Mouse (Mus musculus) MEL (cell line): Measurements from ENCODE around the gene Blcap. TPM values are rescaled to one million over a fixed set of nuclear protein-coding genes. Genes with fewer than 3 reads are reported as not detected.
A peak's percentile ranks its signal among the peaks of the same experiment; 100 is the strongest.

ENCODE experiments used
- DNase-seq: peaks from one replicate; pipeline ENCODE4 v3.0.0; 2011; ENCODE audit warnings: low read depth, low spot score
- H3K27ac ChIP-seq: 2 replicates; pipeline ENCODE4 v1.5.1; 2012; ENCODE audit warnings: low read depth, mild to moderate bottlenecking, control low read depth, low read length, moderate library complexity; ENCODE audit not compliant: control insufficient read depth
- H3K27me3 ChIP-seq, 2 experiments: fragments of 150-350 bp in 1 of 2; sonication (generic) in 1 of 2; 2 replicates each; pipeline ENCODE4 v1.6.1; 2012; ENCODE audit warnings: low read length in 2 of 2, mild to moderate bottlenecking in 2 of 2, improper control_type of control experiment in 1 of 2, moderate library complexity in 1 of 2; ENCODE audit not compliant: insufficient read depth in 2 of 2, control insufficient read depth in 1 of 2
- H3K36me3 ChIP-seq, 2 experiments: 2 replicates each; pipeline ENCODE4 v1.6.1; 2012 to 2014; ENCODE audit warnings: low read length in 2 of 2, improper control_type of control experiment in 1 of 2, inconsistent platforms in 1 of 2, mild to moderate bottlenecking in 1 of 2; ENCODE audit not compliant: insufficient read depth in 2 of 2, control insufficient read depth in 1 of 2
- H3K4me1 ChIP-seq, 2 experiments: fragments of 150-350 bp in 1 of 2; sonication (generic) in 1 of 2; 2 replicates each; pipeline ENCODE4 v1.6.1; 2012; ENCODE audit warnings: low read length in 2 of 2, improper control_type of control experiment in 1 of 2, mild to moderate bottlenecking in 1 of 2; ENCODE audit not compliant: insufficient read depth in 2 of 2, control insufficient read depth in 1 of 2
- H3K4me3 ChIP-seq, 2 experiments: fragments of 150-350 bp in 1 of 2; sonication (generic) in 1 of 2; 2 replicates each; pipeline ENCODE4 v1.5.1; 2012; ENCODE audit warnings: low read depth in 2 of 2, low read length in 2 of 2, mild to moderate bottlenecking in 2 of 2, moderate library complexity in 2 of 2, control low read depth in 1 of 2, improper control_type of control experiment in 1 of 2; ENCODE audit not compliant: control insufficient read depth in 1 of 2, insufficient read depth in 1 of 2
- H3K79me2 ChIP-seq: 2 replicates; pipeline ENCODE4 v1.6.1; 2012; ENCODE audit warnings: mild to moderate bottlenecking, low read length, moderate library complexity; ENCODE audit not compliant: control insufficient read depth, poor library complexity, insufficient read depth
- H3K9ac ChIP-seq: 2 replicates; pipeline ENCODE4 v1.6.1; 2012; ENCODE audit warnings: low read depth, mild to moderate bottlenecking, control low read depth, low read length, moderate library complexity; ENCODE audit not compliant: control insufficient read depth, poor library complexity, severe bottlenecking
- H3K9me3 ChIP-seq: fragments of 150-350 bp; sonication (generic); replicated peaks from 2 replicates; pipeline ENCODE4 v1.6.1; 2012; ENCODE audit warnings: mild to moderate bottlenecking, low read length, improper control_type of control experiment, moderate library complexity; ENCODE audit not compliant: insufficient read depth
- BHLHE40 ChIP-seq: IDR thresholded peaks from 2 replicates; pipeline ENCODE4 v1.6.1; 2012; ENCODE audit warnings: low read depth, mild to moderate bottlenecking, inconsistent platforms, low read length, improper control_type of control experiment, borderline replicate concordance
- CHD1 ChIP-seq: IDR thresholded peaks from 2 replicates; pipeline ENCODE4 v1.6.1; 2012; ENCODE audit warnings: low read depth, mild to moderate bottlenecking, inconsistent platforms, low read length, improper control_type of control experiment
- ELF1 ChIP-seq: IDR thresholded peaks from 2 replicates; pipeline ENCODE4 v1.6.1; 2014; ENCODE audit warnings: low read depth, mild to moderate bottlenecking, inconsistent platforms, low read length, improper control_type of control experiment, moderate library complexity
- EP300 ChIP-seq, 2 experiments: IDR thresholded peaks; 2 replicates each; pipeline ENCODE4 v1.6.1; 2011; ENCODE audit warnings: improper control_type of control experiment in 2 of 2, low read length in 2 of 2, low read depth in 1 of 2, mild to moderate bottlenecking in 1 of 2
- ETS1 ChIP-seq: IDR thresholded peaks from 2 replicates; pipeline ENCODE4 v1.6.1; 2012; ENCODE audit warnings: low read depth, mild to moderate bottlenecking, inconsistent platforms, low read length, improper control_type of control experiment, moderate library complexity
- GABPA ChIP-seq: IDR thresholded peaks from 2 replicates; pipeline ENCODE4 v1.6.1; 2012; ENCODE audit warnings: low read depth, mild to moderate bottlenecking, inconsistent platforms, low read length, improper control_type of control experiment, moderate library complexity
- HCFC1 ChIP-seq: IDR thresholded peaks from 2 replicates; pipeline ENCODE4 v1.6.1; 2012; ENCODE audit warnings: low read depth, mild to moderate bottlenecking, inconsistent platforms, low read length, improper control_type of control experiment, moderate library complexity
- JUND ChIP-seq: IDR thresholded peaks from 2 replicates; pipeline ENCODE4 v1.6.1; 2011; ENCODE audit warnings: low read depth, mild to moderate bottlenecking, improper control_type of control experiment, low read length
- KAT2A ChIP-seq: conservative IDR thresholded peaks from 2 replicates; pipeline ENCODE4 v1.6.1; 2012; ENCODE audit warnings: low read depth, low read length, improper control_type of control experiment, inconsistent platforms
- MAZ ChIP-seq: IDR thresholded peaks from 2 replicates; pipeline ENCODE4 v1.6.1; 2012; ENCODE audit warnings: low read depth, mild to moderate bottlenecking, inconsistent platforms, low read length, improper control_type of control experiment
- MEF2A ChIP-seq: IDR thresholded peaks from 2 replicates; pipeline ENCODE4 v1.6.1; 2014; ENCODE audit warnings: low read depth, mild to moderate bottlenecking, inconsistent platforms, low read length, improper control_type of control experiment; ENCODE audit not compliant: poor library complexity, insufficient replicate concordance, severe bottlenecking; ENCODE audit errors: extremely low read depth
- MYB ChIP-seq: IDR thresholded peaks from 2 replicates; pipeline ENCODE4 v1.6.1; 2011; ENCODE audit warnings: mild to moderate bottlenecking, low read depth, low read length, improper control_type of control experiment
- NELFE ChIP-seq: IDR thresholded peaks from 2 replicates; pipeline ENCODE4 v1.6.1; 2011; ENCODE audit warnings: low read depth, low read length, improper control_type of control experiment
- NRF1 ChIP-seq: IDR thresholded peaks from 2 replicates; pipeline ENCODE4 v1.6.1; 2014; ENCODE audit warnings: low read depth, mild to moderate bottlenecking, inconsistent platforms, low read length, improper control_type of control experiment, moderate library complexity; ENCODE audit not compliant: poor library complexity, insufficient read depth, severe bottlenecking
- POLR2A ChIP-seq, 2 experiments: IDR thresholded peaks; 2 replicates each; pipeline ENCODE4 v1.6.1; 2011 to 2012; ENCODE audit warnings: low read length in 2 of 2, mild to moderate bottlenecking in 2 of 2, control low read depth in 1 of 2, improper control_type of control experiment in 1 of 2, low read depth in 1 of 2, moderate library complexity in 1 of 2; ENCODE audit not compliant: control insufficient read depth in 1 of 2, insufficient read depth in 1 of 2, poor library complexity in 1 of 2
- POLR2AphosphoS2 ChIP-seq: IDR thresholded peaks from 2 replicates; pipeline ENCODE4 v1.6.1; 2011; ENCODE audit warnings: low read length, improper control_type of control experiment
- POLR2AphosphoS5 ChIP-seq: IDR thresholded peaks from 2 replicates; pipeline ENCODE4 v1.6.1; 2012; ENCODE audit warnings: low read depth, borderline replicate concordance, mild to moderate bottlenecking, inconsistent platforms, low read length, moderate library complexity, mixed read lengths
- RCOR1 ChIP-seq: IDR thresholded peaks from 2 replicates; pipeline ENCODE4 v1.6.1; 2012; ENCODE audit warnings: low read depth, mild to moderate bottlenecking, inconsistent platforms, low read length, improper control_type of control experiment
- SMC3 ChIP-seq: IDR thresholded peaks from 2 replicates; pipeline ENCODE4 v1.6.1; 2011; ENCODE audit warnings: low read depth, low read length, improper control_type of control experiment
- TAL1 ChIP-seq: IDR thresholded peaks from 2 replicates; pipeline ENCODE4 v1.6.1; 2012; ENCODE audit warnings: mild to moderate bottlenecking, inconsistent platforms, low read length, moderate library complexity, mixed read lengths
- TBP ChIP-seq: IDR thresholded peaks from 2 replicates; pipeline ENCODE4 v1.8.0; 2011; ENCODE audit warnings: low read depth, low read length, improper control_type of control experiment
- TCF12 ChIP-seq: IDR thresholded peaks from 2 replicates; pipeline ENCODE4 v1.6.1; 2014; ENCODE audit warnings: low read depth, mild to moderate bottlenecking, inconsistent platforms, low read length, improper control_type of control experiment, moderate library complexity
- UBTF ChIP-seq: IDR thresholded peaks from 2 replicates; pipeline ENCODE4 v1.6.1; 2012; ENCODE audit warnings: low read depth, mild to moderate bottlenecking, inconsistent platforms, low read length, improper control_type of control experiment, moderate library complexity, borderline replicate concordance; ENCODE audit not compliant: insufficient read depth
- USF1 ChIP-seq: IDR thresholded peaks from 2 replicates; pipeline ENCODE4 v1.6.1; 2014; ENCODE audit warnings: low read depth, mild to moderate bottlenecking, inconsistent platforms, low read length, improper control_type of control experiment, moderate library complexity
- USF2 ChIP-seq, 2 experiments: IDR thresholded peaks; 2 replicates each; pipeline ENCODE4 v1.6.1; 2011 to 2012; ENCODE audit warnings: improper control_type of control experiment in 2 of 2, low read length in 2 of 2, borderline replicate concordance in 1 of 2, inconsistent platforms in 1 of 2, low read depth in 1 of 2, mild to moderate bottlenecking in 1 of 2; ENCODE audit not compliant: insufficient read depth in 1 of 2
- ZC3H11A ChIP-seq: IDR thresholded peaks from 2 replicates; pipeline ENCODE4 v1.6.1; 2012; ENCODE audit warnings: low read depth, mild to moderate bottlenecking, inconsistent platforms, low read length, improper control_type of control experiment
- ZKSCAN1 ChIP-seq: IDR thresholded peaks from 2 replicates; pipeline ENCODE4 v1.6.1; 2012; ENCODE audit warnings: low read depth, mild to moderate bottlenecking, inconsistent platforms, low read length, improper control_type of control experiment, moderate library complexity
- ZMIZ1 ChIP-seq: IDR thresholded peaks from 2 replicates; pipeline ENCODE4 v1.6.1; 2012; ENCODE audit warnings: low read depth, mild to moderate bottlenecking, inconsistent platforms, low read length, improper control_type of control experiment, moderate library complexity
- ZNF384 ChIP-seq: IDR thresholded peaks from 2 replicates; pipeline ENCODE4 v1.6.1; 2012; ENCODE audit warnings: low read depth, mild to moderate bottlenecking, inconsistent platforms, low read length, improper control_type of control experiment
- polyA plus RNA-seq, 2 experiments: library from polyadenylated mRNA; stranded (reverse) in 1 of 2; unstranded in 1 of 2; fragments of >175 nt in 1 of 2; fragments of >200 nt in 1 of 2; gene quantifications; 2 replicates each; pipeline versions ENCODE4 v1.2.1 to v1.2.4; 2012; ENCODE audit warnings: low replicate concordance in 2 of 2, low read depth in 1 of 2; ENCODE audit not compliant: insufficient read length in 2 of 2, insufficient read depth in 1 of 2, missing spikeins in 1 of 2
- total RNA-seq: library from RNA; depleted of rRNA; stranded (reverse); fragments of 300-350 nt; gene quantifications from 2 replicates; pipeline ENCODE4 v1.2.3, GENCODE M21; 2012

The Blcap gene
- total and polyA plus RNA-seq, 3 experiments = 11.6 to 19.1 TPM; not detected in 1

GRCm38 (mm10) chr2:157568881-157569280 is 2.2 kb downstream of the Blcap start:
- Histone ChIP-seq H3K36me3 (peaks cover 0 to 9% of the 10 kb centered on the region in 2 experiments; a peak in 2 of 4 replicates), H3K4me3 (no peak overlapping the region), H3K9me3 (no peaks in the 10 kb centered on the region), H3K27ac (no peak overlapping the region), H3K4me1 (peaks cover 0 to 6% of the 10 kb centered on the region in 2 experiments; a peak in 1 of 4 replicates), H3K27me3 (no peaks in the 10 kb centered on the region), H3K9ac (no peak overlapping the region), H3K79me2 (peaks cover 13% of the 10 kb centered on the region)
- no peak for DNase-seq
- TF ChIP-seq ZKSCAN1 (no peak), NRF1 (no peak), EP300 (IDR thresholded peaks at IDR 0.05; ENCODE audit: low read depth in 1 of 2, low read length in 2 of 2) (no peak), ZC3H11A (no peak), NELFE (no peak), RCOR1 (no peak), POLR2A (IDR thresholded peaks at IDR 0.05; ENCODE audit: control insufficient read depth in 1 of 2, insufficient read depth in 1 of 2, low read depth in 1 of 2, low read length in 2 of 2, poor library complexity in 1 of 2) (no peak), ZMIZ1 (no peak), HCFC1 (no peak), SMC3 (no peak), POLR2AphosphoS2 (no peak), POLR2AphosphoS5 (no peak), KAT2A (no peak), CHD1 (no peak), MEF2A (no peak), TAL1 (no peak), ELF1 (no peak), TCF12 (no peak), ZNF384 (no peak)

GRCm38 (mm10) chr2:157567235-157567961 is 3.7 kb downstream of the Blcap start:
- Histone ChIP-seq H3K79me2 (peaks cover 21% of the 10 kb centered on the region), H3K9ac (peak overlapping the region; percentile 81), H3K4me3 (peak overlapping the region; percentile 70 to 87), H3K4me1 (peaks cover 0 to 19% of the 10 kb centered on the region in 2 experiments; a peak in 3 of 4 replicates), H3K36me3 (peaks cover 0 to 17% of the 10 kb centered on the region in 2 experiments; a peak in 2 of 4 replicates), H3K27ac (peak overlapping the region; percentile 95), H3K9me3 (no peaks in the 10 kb centered on the region), H3K27me3 (no peaks in the 10 kb centered on the region)
- DNase-seq = peak; percentile 93
- TF ChIP-seq TAL1 = no peak
- TF ChIP-seq UBTF = no peak
- TF ChIP-seq BHLHE40 = 0 out of 2 replicates have a peak, but pooled peaks have one; percentile 9
- no peak for TF ChIP-seq GABPA
- no peak for TF ChIP-seq MAZ
- peak; percentile 14; the same call in 1 of the 2 replicates for TF ChIP-seq RCOR1
- TF ChIP-seq USF1 = peak; percentile 54; the same call in 1 of the 2 replicates
- peak; percentile 77 for TF ChIP-seq POLR2AphosphoS2
- TF ChIP-seq JUND = peak; percentile 67; the same call in 1 of the 2 replicates
- peak; percentile 56 for TF ChIP-seq ETS1
- TF ChIP-seq TBP = peak; percentile 71
- no peak for TF ChIP-seq MYB
- no peak for TF ChIP-seq USF2 (IDR thresholded peaks at IDR 0.05; ENCODE audit: borderline replicate concordance in 1 of 2, insufficient read depth in 1 of 2, low read depth in 1 of 2, low read length in 2 of 2)
- TF ChIP-seq ZC3H11A = no peak
- TF ChIP-seq NRF1 = no peak
- peak; percentile 52; the same call in 1 of the 2 replicates for TF ChIP-seq ELF1
- no peak for TF ChIP-seq CHD1
